Mouse (Mus musculus): ENCODE measurements around the gene Amz1. TPM values are rescaled to one million over a fixed set of nuclear protein-coding genes. Genes with fewer than 3 reads are reported as not detected.

The Amz1 gene
- polyA plus RNA-seq, 1 experiment: 13.3 TPM

GRCm38 (mm10) chr5:140699776-140700175, 24.2 kb upstream of the Amz1 start:
- TF ChIP-seq POLR2A (IDR thresholded peaks at IDR 0.05; ENCODE audit: borderline replicate concordance, extremely low read depth, low read depth, low read length): no peak
- TF ChIP-seq CTCF (IDR thresholded peaks at IDR 0.05; ENCODE audit: insufficient read depth, low read length): no peak
- peaks cover 6% of the 10 kb centered on the region; the same call in 1 of the 2 replicates for H3K4me1 ChIP-seq (ENCODE audit: control insufficient read depth, insufficient read depth, low read length)
- WGBS: 72% methylated on average over 9 of the region's 9 CpGs
- no peak for DNase-seq
- no peak overlapping the region for H3K4me3 ChIP-seq (replicated peaks; ENCODE audit: extremely low read depth, low read depth, low read length)

GRCm38 (mm10) chr5:140701661-140702060, 22.3 kb upstream of the Amz1 start:
- Histone ChIP-seq H3K4me1 (ENCODE audit: control insufficient read depth, insufficient read depth, low read length) (peaks cover 17% of the 10 kb centered on the region), H3K4me3 (replicated peaks; ENCODE audit: extremely low read depth, low read depth, low read length) (peak overlapping the region; percentile 93)
- under 1% methylated on average over 25 of the region's 25 CpGs for WGBS
- no peak for DNase-seq
- TF ChIP-seq POLR2A (IDR thresholded peaks at IDR 0.05; ENCODE audit: borderline replicate concordance, extremely low read depth, low read depth, low read length) (no peak), CTCF (IDR thresholded peaks at IDR 0.05; ENCODE audit: insufficient read depth, low read length) (no peak)

GRCm38 (mm10) chr5:140702103-140702513, 21.8 kb upstream of the Amz1 start, which contains the start of gene Iqce:
TSS of gene Iqce (minus strand) at chr5:140702378.
- WGBS: under 1% methylated on average over 32 of the region's 33 CpGs
- Histone ChIP-seq H3K4me1 (ENCODE audit: control insufficient read depth, insufficient read depth, low read length) (peaks cover 17% of the 10 kb centered on the region), H3K4me3 (replicated peaks; ENCODE audit: extremely low read depth, low read depth, low read length) (peak within 1 kb of the TSS; percentile 93)
- DNase-seq: peak; percentile 93
- TF ChIP-seq CTCF (IDR thresholded peaks at IDR 0.05; ENCODE audit: insufficient read depth, low read length): no peak
- TF ChIP-seq POLR2A (IDR thresholded peaks at IDR 0.05; ENCODE audit: borderline replicate concordance, extremely low read depth, low read depth, low read length): peak; percentile 39; the same call in 1 of the 2 replicates

- DNase-seq: peak; percentile 15
These were observed 21.2 kb upstream of the Amz1 start for GRCm38 (mm10) chr5:140702618-140703175.

GRCm38 (mm10) chr5:140703480-140704377, 20.2 kb upstream of the Amz1 start:
- Histone ChIP-seq H3K4me1 (ENCODE audit: control insufficient read depth, insufficient read depth, low read length) (peaks cover 17% of the 10 kb centered on the region), H3K4me3 (replicated peaks; ENCODE audit: extremely low read depth, low read depth, low read length) (no peak overlapping the region)
- 34% methylated on average over 17 of the region's 17 CpGs for WGBS
- no peak for DNase-seq
- TF ChIP-seq CTCF (IDR thresholded peaks at IDR 0.05; ENCODE audit: insufficient read depth, low read length) (no peak), POLR2A (IDR thresholded peaks at IDR 0.05; ENCODE audit: borderline replicate concordance, extremely low read depth, low read depth, low read length) (no peak)

More at GRCm38 (mm10) chr5:140702618-140703175, 21.2 kb upstream of the Amz1 start:
- TF ChIP-seq CTCF (IDR thresholded peaks at IDR 0.05; ENCODE audit: insufficient read depth, low read length) (no peak), POLR2A (IDR thresholded peaks at IDR 0.05; ENCODE audit: borderline replicate concordance, extremely low read depth, low read depth, low read length) (no peak)
- Histone ChIP-seq H3K4me3 (replicated peaks; ENCODE audit: extremely low read depth, low read depth, low read length) (peak overlapping the region; percentile 18), H3K4me1 (ENCODE audit: control insufficient read depth, insufficient read depth, low read length) (peaks cover 17% of the 10 kb centered on the region)
- 76% methylated on average over 19 of the region's 19 CpGs for WGBS

GRCm38 (mm10) chr5:140704378-140705251, 19.3 kb upstream of the Amz1 start, which contains the start of gene Brat1:
TSS of gene Brat1 (plus strand) at chr5:140705011.
- whole genome bisulfite sequencing: under 1% methylated on average over 69 of the region's 69 CpGs
- H3K4me3 ChIP-seq (replicated peaks; ENCODE audit: extremely low read depth, low read depth, low read length): peak within 1 kb of the TSS; percentile 92
- TF ChIP-seq CTCF (IDR thresholded peaks at IDR 0.05; ENCODE audit: insufficient read depth, low read length) (no peak), POLR2A (IDR thresholded peaks at IDR 0.05; ENCODE audit: borderline replicate concordance, extremely low read depth, low read depth, low read length) (peak; percentile 97; the same call in 1 of the 2 replicates)
- peaks cover 17% of the 10 kb centered on the region for H3K4me1 ChIP-seq (ENCODE audit: control insufficient read depth, insufficient read depth, low read length)
- DNase-seq: peak; percentile 99

GRCm38 (mm10) chr5:140705501-140706171, 18.3 kb upstream of the Amz1 start:
- H3K4me3 ChIP-seq (replicated peaks; ENCODE audit: extremely low read depth, low read depth, low read length): peak overlapping the region; percentile 87
- TF ChIP-seq POLR2A (IDR thresholded peaks at IDR 0.05; ENCODE audit: borderline replicate concordance, extremely low read depth, low read depth, low read length): no peak
- TF ChIP-seq CTCF (IDR thresholded peaks at IDR 0.05; ENCODE audit: insufficient read depth, low read length): no peak
- WGBS: 37% methylated on average over 7 of the region's 7 CpGs
- DNase-seq: no peak
- H3K4me1 ChIP-seq (ENCODE audit: control insufficient read depth, insufficient read depth, low read length): peaks cover 17% of the 10 kb centered on the region

GRCm38 (mm10) chr5:140710315-140710714, 13.6 kb upstream of the Amz1 start:
- Histone ChIP-seq H3K4me1 (ENCODE audit: control insufficient read depth, insufficient read depth, low read length) (peaks cover 10% of the 10 kb centered on the region; the same call in 1 of the 2 replicates), H3K4me3 (replicated peaks; ENCODE audit: extremely low read depth, low read depth, low read length) (no peak overlapping the region)
- DNase-seq: no peak
- no peak for TF ChIP-seq POLR2A (IDR thresholded peaks at IDR 0.05; ENCODE audit: borderline replicate concordance, extremely low read depth, low read depth, low read length)
- no peak for TF ChIP-seq CTCF (IDR thresholded peaks at IDR 0.05; ENCODE audit: insufficient read depth, low read length)
- WGBS: 86% methylated on average over 6 of the region's 6 CpGs
